Comparison of ENCODE assay signal across 8 mouse cellular contexts in the genomic region with DNA sequence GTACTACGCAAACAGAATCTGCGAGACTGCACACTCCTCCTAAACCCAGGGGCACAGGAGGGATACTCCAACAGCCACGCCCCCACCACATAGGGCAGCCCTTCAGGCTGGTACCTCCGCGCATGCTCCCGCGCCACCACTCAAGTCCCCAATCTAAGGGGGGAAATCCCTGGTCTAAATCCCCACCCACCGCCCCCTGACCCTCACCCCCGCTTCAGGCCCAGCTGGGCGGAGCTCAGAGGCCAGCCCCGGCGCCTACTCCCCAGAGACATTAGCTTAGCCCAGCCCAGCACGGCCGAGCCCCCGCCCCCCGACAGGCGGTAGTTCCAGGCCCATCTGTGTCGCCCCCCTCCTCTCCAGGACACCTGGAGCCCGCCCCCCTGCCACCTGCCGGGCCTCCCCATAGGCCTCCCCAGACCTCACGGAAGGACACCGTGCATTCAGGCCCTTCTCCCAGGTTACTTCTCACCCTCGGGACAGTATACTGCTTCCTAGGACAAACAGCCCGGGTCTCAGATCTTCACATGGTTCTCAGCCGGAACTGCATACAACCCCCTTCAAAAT. TPM values are rescaled to one million over a fixed set of nuclear protein-coding genes. Genes with fewer than 3 reads are reported as not detected.
DNase-seq lines count a peak whose midpoint lies in the region; ATAC-seq and TF ChIP-seq lines count a peak whose summit lies in the region.

No protein-coding gene starts in this region.

- peak overlapping the region; percentile 77 for H3K4me2 ChIP-seq in liver, embryonic 11.5 days

- peak overlapping the region; percentile 96 for H3K4me3 ChIP-seq in kidney, adult 2 months (ENCODE audit: insufficient read depth, low read depth, low read length)
- peak overlapping the region; percentile 88 for H3K4me3 ChIP-seq in liver, embryonic 11.5 days (ENCODE audit: low read depth, low read length)

- peak overlapping the region; percentile 88 for H3K9ac ChIP-seq in liver, embryonic 11.5 days (ENCODE audit: low read depth, low read length)

- H3K4me1 ChIP-seq in kidney, adult 2 months (ENCODE audit: control insufficient read depth, insufficient read depth, low read length), result no peaks in the 10 kb centered on the region
- H3K4me1 ChIP-seq in liver, embryonic 11.5 days (replicated peaks; ENCODE audit: control insufficient read depth, insufficient read depth, low read length), result peaks cover 27% of the 10 kb centered on the region

- H3K9me3 ChIP-seq in liver, embryonic 11.5 days (ENCODE audit: control insufficient read depth, low read length), result no peaks in the 10 kb centered on the region

- ATAC-seq in liver, embryonic 11.5 days (replicated peaks; ENCODE audit: low FRiP score), result peak; percentile 64

- H3K27ac ChIP-seq in kidney, adult 2 months (ENCODE audit: insufficient read depth, low read depth, low read length), result peak overlapping the region; percentile 52; the same call in 1 of the 2 replicates
- H3K27ac ChIP-seq in liver, embryonic 11.5 days (ENCODE audit: low read depth, low read length), result peak overlapping the region; percentile 90

- peak; percentile 93 for DNase-seq in A20 (ENCODE audit: low read depth, low spot score)
- peak; percentile 77 for DNase-seq in adrenal gland, postnatal 10 days
- peak; percentile 76 for DNase-seq in embryo, embryonic 11.5 days (ENCODE audit: low read depth, low spot score)
- peak; percentile 40 to 51 for DNase-seq in heart, adult 18-20 months
- DNase-seq in kidney, adult 2 months, result peak; percentile 68
- DNase-seq in liver, embryonic 11.5 days (ENCODE audit: low spot score), result peak; percentile 86
- peak; percentile 74 for DNase-seq in naive thymus-derived CD4-positive, alpha-beta T cell, adult 2 months (ENCODE audit: low read depth)
- peak; percentile 84 for DNase-seq in splenic B cell, adult 2 months (ENCODE audit: low read depth, low spot score)

- no peaks in the 10 kb centered on the region for H3K27me3 ChIP-seq in kidney, adult 2 months (replicated peaks; ENCODE audit: control insufficient read depth, insufficient read depth, low read length)
- H3K27me3 ChIP-seq in liver, embryonic 11.5 days (replicated peaks; ENCODE audit: control insufficient read depth, insufficient read depth, low read length), result no peaks in the 10 kb centered on the region
- H3K27me3 ChIP-seq in splenic B cell, adult 2 months (ENCODE audit: control insufficient read depth, insufficient read depth, low read length, poor library complexity, severe bottlenecking), result no peaks in the 10 kb centered on the region

- no peaks in the 10 kb centered on the region for H3K36me3 ChIP-seq in kidney, adult 2 months (ENCODE audit: control insufficient read depth, insufficient read depth, low read length)
- H3K36me3 ChIP-seq in liver, embryonic 11.5 days (ENCODE audit: control insufficient read depth, insufficient read depth, low read length), result no peaks in the 10 kb centered on the region
- no peaks in the 10 kb centered on the region for H3K36me3 ChIP-seq in splenic B cell, adult 2 months (ENCODE audit: control insufficient read depth, insufficient read depth, low read length, poor library complexity, severe bottlenecking)

- TF ChIP-seq CTCF in kidney, adult 2 months (conservative IDR thresholded peaks at IDR 0.05; ENCODE audit: insufficient read depth, insufficient read length, low read depth, low read length), result no peak

- WGBS in kidney, adult 2 months, result 3% methylated on average over 24 of the region's 25 CpGs
- WGBS in liver, embryonic 11.5 days, result under 1% methylated on average over 22 of the region's 25 CpGs

- no peak for TF ChIP-seq POLR2A in kidney, adult 2 months (IDR thresholded peaks at IDR 0.05; ENCODE audit: low read depth, low read length)

RNA-seq across cellular contexts. Expression of a gene that starts 0.6 kb away (rescaled TPM):
- total RNA-seq in adrenal gland, postnatal 10 days (2021), result 10 to 100 TPM; 27.1 to 34.1 TPM
- 10 to 100 TPM; 10.4 to 12.0 TPM for total RNA-seq in heart, adult 18-20 months (2021)
- 18.0 and 21.4 TPM in 2 replicates for polyA plus RNA-seq in kidney, adult 2 months (2012; rRNA removed)
- polyA plus RNA-seq in liver, embryonic 11.5 days (2014; fragmentation: Nextera tagmentation; extraction: Ambion mirVana), result 4.1 and 4.9 TPM in 2 replicates

RNA-seq across cellular contexts. Expression of a gene that starts 38.4 kb away (rescaled TPM):
- 10 to 100 TPM; 11.1 to 18.3 TPM for total RNA-seq in adrenal gland, postnatal 10 days (2021)
- 10 to 100 TPM; 12.5 to 14.4 TPM for total RNA-seq in heart, adult 18-20 months (2021)
- 7.9 and 13.6 TPM in 2 replicates for polyA plus RNA-seq in kidney, adult 2 months (2012; rRNA removed)
- 9.2 and 15.2 TPM in 2 replicates for polyA plus RNA-seq in liver, embryonic 11.5 days (2014; fragmentation: Nextera tagmentation; extraction: Ambion mirVana)

Comparison
In these comparisons a context has a peak if more than half of its experiments do, and no peak if none do; other contexts are left out.
1. Peak in every context shown above with its lines: DNase-seq, ATAC-seq, H3K4me3 ChIP-seq and H3K27ac ChIP-seq.